Mouse (Mus musculus): ENCODE measurements around the gene Apoc4.

Apoc4 gene
- long read RNA-seq, experiment 1, transcript Apoc4-201 (3 exons, 538 nt): major isoform, 132 of 133 reads
- long read RNA-seq, experiment 1, partial matches to known transcripts: 0 of 133 reads
- long read RNA-seq, experiment 1, other reads (novel, unspliced or antisense): 0 of 133 reads
- long read RNA-seq, experiment 2, transcript Apoc4-201 (3 exons, 538 nt): major isoform, 75 of 75 reads
- long read RNA-seq, experiment 2, partial matches to known transcripts: 0 of 75 reads
- long read RNA-seq, experiment 2, other reads (novel, unspliced or antisense): 0 of 75 reads

DNA sequence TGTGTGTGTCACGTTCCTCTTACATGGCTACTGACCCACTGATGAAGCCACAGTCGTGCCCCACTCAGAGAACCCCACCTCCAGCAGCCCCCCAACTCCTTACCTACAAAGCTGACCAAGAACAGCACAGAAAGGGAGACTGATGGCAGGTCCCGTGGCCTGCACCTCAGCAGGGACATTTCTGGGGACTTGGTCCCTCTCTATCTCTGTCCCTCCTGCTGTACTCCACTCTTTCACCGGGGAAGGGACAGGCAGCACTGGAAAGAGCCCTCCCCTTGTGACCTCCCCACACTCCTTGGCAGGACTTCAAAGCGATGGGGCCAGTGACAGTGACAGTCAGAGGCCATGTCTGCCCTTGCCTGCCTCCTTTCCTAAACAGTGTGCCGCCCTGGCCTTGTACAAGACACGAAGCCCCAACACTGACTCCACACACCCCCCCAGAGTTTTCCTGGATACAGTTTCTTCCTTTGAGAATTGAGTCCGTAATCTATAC is at the start of gene Apoc4, which contains the start of gene Gm44805:
Gene Apoc4, minus strand, starts transcription at position 278 of the 493 bp plus-strand sequence.
Gene Gm44805, minus strand, starts transcription at position 222 of the 493 bp plus-strand sequence.
- intact Hi-C loops (cut with DNase I): no loop called here

DNA sequence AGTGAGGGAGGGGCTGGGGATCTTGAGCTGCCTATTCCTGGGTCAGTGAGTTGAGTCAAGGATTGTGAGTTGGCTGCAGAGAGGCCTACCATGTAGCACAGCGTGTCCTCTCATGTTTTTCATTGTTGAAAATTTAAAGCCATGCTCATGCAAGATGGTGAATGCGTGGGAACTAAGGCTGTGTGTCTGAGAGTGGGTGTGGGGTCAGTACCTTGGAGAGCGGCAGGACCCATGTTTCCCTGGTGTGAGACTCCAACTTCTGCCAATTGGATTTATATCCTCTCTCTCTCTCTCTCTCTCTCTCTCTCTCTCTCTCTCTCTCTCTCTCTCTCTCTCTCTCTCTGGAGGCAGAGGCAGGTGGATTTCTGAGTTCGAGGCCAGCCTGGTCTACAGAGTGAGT is 45.3 kb upstream of the Apoc4 start:
- intact Hi-C loops (cut with DNase I): no loop called here

DNA sequence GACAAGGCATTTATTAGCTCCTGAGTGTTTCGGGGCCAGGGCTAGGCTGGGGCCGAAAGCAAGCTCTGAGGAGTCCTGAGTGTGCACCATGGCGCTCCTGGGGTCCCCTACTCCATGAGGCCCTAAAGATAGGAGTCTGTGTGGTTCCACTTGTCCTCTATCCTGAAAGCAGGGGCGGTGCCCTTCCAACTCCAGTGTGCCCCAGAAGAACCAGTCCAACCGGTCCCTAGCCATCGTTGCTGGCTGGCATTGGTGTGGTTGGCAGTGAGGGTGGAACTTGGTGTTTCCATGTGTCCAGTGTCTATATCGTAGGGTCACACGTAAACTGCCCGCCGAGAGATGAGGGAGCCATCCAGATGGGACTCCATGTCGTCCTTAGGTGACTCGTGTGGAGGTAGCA is 42.9 kb upstream of the Apoc4 start:
- intact Hi-C loops (cut with DNase I): no loop called here

DNA sequence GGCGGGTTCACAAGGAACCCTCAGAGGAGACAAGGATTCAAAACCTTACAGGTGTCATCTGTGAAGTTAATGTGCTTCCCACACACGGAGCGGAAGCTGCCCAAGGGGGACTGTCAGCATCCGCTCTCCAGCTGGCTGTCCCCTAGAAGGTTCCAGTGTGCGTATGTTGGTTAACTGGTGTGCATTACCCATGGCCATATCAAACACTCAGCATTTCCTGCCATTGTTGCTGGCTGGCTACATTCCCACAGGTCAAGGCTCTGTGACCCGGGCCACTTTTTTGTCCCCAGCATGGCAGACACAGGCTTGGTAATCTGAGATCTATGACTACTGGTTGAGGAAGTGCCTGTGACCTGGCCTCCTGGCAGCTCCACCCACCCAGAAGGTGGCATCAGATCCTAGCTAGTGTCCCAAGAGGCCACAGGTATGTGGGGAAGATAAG is 41.5 kb upstream of the Apoc4 start:
- intact Hi-C loops (cut with DNase I): no loop called here

DNA sequence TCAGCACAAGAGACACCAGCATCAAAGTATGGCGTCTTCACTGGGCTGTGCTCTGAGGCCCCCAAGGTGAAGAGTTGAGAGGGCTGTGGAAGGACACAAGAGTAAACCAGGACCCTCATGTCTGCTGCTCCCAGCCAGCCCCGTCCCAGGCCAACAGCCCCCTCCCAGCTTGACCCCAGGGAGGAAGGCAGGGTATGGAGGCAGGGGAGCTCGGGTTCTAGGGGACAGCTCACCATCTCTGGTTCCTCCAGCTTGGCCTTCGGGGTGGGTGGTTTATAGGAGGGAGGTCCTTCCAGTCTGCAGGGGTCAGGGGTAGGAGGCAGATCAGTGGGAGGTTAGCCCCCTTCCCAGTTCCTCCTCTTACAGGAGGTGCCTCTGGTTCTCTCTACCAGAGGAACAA is 37.9 kb upstream of the Apoc4 start:
- intact Hi-C loops (cut with DNase I): no loop called here

DNA sequence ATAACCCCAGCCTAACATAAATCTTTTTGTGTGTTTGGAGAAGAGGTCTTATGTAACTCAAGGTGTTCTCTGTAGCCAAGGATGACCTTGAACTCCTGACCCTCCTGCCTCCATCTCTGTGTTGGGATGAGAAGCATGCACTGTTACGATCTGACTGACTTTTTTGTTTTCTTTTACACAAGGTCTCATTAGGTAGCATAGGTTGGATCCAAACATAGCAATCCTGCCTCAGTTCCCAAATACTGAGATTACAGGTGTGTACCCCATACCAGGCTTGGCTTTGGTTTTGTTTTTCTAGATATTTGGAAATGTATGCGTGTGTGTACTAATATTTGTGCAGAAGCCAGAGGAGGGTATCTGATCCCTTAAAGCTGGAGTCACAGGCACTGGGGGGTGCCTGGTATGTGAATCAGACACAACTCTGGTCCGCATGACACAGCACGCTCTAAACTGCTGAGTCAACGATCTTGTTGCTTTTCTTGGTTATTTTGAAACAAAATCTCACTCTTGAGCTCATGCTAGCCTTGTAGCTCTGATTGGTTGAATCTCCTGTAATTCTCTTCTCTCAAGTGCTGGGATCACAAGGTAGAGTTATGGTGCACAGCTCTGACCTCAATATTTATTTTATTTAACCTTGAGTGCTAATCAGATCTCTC is 37.1 kb upstream of the Apoc4 start:
- intact Hi-C loops (cut with DNase I): no loop called here

DNA sequence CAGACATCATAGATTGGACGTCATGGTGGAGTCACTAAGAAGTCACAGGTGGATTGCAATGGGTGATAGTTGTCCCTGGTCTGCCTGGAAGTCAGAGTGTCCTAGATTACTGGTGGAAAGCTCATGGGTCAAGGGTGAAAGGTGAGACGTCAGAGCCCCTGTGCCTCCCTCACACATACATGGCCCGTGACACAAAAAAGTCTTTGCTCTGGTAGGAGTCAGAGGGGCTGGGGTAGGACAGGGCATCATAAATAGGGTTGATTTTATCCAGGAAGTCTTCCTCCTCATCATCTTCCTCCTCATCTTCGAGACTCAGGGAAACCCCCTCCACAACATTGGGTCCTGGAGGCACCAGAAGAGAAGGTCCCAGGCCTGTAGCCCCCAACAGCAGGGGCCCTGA is 36.1 kb upstream of the Apoc4 start:
- intact Hi-C loops (cut with DNase I): no loop called here

DNA sequence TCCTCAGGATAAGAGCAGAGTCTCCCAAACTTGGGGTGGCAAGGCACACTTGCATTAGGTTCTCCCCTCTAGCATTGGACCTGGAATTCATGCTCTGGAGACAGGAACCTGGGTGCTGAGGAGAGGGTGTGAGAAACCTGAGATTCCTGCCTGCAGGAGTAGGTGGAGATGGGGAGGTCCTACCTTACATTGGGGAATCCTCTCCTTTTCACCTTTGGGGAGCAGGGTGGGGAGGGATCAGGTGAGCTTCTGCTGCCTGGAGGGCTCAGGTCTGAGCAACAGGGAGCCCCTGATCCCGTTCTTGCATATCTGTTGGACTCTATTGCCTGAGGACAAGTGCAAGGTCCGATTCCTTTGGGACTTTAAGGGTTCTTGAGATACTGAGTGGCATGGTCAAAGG is 35.5 kb upstream of the Apoc4 start:
- intact Hi-C loops (cut with DNase I): no loop called here

DNA sequence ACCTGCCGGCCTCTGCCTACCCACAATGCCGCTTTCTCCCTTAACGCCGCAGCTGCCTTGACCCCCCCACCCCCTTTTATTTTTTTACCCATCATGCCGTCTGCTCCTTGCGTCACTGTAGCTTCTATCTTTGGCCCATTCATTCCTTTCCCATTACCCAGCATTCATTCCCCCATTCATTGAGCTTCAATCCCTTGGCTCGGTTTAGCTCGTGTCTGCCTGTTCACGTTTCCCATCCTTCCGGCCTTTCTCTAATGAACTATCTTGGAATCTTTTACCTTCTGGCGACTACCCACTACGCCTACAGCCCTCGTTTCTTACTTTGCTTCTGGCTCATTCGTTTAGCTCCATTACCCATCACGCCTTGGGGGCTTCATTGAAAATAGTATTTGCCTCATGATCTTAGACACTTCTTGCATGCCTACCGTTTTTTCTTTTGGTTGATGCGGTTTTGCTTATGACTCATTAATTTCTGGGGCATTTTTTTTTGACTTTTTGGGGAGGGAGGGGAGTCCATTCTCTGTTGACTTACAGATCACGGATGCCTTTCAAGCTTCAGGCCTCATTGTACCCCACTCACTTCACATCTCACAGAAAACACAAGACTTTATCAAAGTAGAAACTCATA is 34.9 kb upstream of the Apoc4 start:
- intact Hi-C loops (cut with DNase I): no loop called here

DNA sequence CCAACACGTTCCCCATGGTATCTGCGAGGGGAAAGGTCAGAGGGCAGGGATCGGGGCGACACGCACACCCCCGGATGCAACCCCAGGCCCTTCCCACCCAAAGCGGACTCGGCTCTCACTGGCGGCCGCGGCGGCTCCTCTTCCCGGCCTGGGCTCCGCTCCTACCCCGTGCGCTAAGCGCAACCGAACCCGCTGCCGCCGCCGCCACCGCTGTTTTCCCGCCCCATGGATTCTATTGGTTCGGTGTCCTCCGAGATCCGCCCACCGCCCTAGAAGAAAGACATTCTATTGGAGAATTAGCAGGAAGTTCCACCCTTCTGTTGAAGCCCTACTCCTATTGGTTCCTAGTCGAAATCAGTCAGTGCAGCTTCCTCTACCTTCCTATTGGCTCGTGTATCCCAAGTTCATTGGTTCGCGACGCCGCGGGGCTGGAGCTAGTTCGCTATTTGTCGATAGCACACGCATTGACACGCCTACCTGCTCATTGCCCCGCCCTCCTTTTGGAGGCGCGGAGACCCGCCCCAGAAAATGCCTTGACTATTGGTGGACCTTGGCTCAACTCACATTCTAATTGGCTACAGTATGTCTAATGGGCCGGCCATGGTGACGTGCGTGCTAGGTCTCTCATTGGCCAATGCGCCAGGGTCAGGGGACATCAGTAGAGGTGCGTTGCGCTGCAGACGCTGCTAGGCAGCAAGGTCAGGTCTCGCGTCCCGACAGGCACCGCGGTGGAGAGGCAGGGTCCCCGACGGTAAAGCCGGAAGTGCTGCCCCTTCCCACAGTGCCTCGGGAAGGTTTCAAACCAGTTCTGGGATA is 34.2 kb upstream of the Apoc4 start, which contains the start of gene Tomm40:
Gene Tomm40, minus strand, starts transcription at position 200 of the 816 bp plus-strand sequence.
- intact Hi-C loops (cut with DNase I): no loop called here

DNA sequence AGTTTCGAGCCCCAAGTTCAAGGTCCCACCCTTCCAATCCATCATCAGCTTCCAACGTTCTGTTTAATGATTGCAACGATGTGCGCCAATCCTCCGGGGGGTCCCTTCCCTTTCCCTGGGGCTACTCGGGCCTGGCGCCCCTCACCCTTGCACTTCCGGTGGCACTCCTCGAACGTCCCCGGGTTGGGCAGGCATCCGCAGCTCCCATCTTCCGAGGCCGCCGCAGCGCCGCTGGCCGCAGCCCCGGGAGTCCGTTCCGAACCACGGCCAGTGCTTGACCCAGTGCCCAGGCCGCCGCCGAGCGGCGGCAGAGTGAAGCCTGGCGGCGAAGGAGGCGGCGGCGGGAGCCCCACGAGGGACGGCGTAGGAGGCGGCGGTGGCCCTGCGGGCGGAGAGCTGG is 33.6 kb upstream of the Apoc4 start:
- intact Hi-C loops (cut with DNase I): loop anchor here (5.0 kb wide), 3 partner anchors 32 to 313 kb away; partner anchors contain the start of genes Ckm, Clptm1 and Klc3

DNA sequence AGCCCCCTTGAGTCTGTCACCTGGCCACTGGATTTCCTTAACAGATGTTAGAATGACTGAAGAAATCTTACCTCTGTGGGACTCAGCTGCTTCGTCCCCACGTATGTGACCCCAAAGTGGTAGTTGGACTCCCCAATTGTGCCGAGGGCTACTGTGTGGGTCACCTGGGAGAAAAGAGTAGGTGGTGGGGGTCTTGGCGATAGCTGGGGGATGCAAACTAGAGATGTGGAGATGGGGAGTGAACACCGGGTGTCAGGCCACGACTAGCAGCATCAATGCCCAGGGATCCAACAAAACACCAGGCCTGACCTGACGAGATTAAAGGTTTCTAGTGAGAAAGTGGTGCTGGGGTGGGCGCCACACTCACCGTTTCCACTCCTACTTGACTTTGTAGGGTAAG is 32.3 kb upstream of the Apoc4 start:
- intact Hi-C loops (cut with DNase I): loop anchor here (5.0 kb wide), 3 partner anchors 34 to 311 kb away; partner anchors contain the start of genes Ckm, Clptm1 and Klc3

DNA sequence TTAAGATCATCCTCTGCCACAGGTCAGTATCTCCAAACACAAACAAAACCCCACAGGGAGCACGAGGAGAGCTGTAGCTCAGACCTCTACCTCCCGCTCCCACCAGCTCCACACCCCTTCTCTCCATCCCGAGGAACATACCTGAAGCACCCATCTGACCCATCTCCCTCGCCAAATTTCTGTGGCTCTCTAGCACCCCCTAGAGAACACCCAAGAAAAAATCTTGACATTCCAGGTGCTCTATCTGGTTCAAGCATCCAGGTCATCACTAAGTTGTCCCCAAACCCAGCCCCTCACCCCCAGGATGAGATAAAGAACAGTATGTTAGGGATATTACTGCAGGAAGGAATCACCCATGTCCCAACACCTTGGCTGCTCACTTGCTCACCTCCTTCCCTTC is 31.9 kb upstream of the Apoc4 start:
- intact Hi-C loops (cut with DNase I): loop anchor here (5.0 kb wide), 3 partner anchors 34 to 311 kb away; partner anchors contain the start of genes Ckm, Clptm1 and Klc3

DNA sequence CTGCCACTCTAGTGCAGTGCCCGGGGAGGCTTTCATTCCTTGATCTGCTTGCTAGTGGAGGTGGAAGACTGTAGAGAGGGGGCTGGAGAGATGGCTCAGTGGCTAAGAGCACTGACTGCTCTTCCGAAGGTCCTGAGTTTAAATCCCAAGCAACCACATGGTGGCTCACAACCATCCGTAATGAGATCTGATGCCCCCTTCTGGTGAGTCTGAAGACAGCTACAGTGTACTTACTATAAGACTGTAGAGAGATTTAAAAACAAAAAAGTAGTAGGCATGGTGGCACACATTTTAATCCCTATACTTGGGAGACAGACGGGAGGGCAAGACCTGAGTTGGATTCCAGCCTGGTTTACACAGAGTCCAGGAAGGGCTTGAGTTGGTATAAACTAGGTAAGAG is 31.1 kb upstream of the Apoc4 start:
- intact Hi-C loops (cut with DNase I): loop anchor here (5.0 kb wide), 3 partner anchors 35 to 310 kb away; partner anchors contain the start of genes Ckm, Clptm1 and Klc3

DNA sequence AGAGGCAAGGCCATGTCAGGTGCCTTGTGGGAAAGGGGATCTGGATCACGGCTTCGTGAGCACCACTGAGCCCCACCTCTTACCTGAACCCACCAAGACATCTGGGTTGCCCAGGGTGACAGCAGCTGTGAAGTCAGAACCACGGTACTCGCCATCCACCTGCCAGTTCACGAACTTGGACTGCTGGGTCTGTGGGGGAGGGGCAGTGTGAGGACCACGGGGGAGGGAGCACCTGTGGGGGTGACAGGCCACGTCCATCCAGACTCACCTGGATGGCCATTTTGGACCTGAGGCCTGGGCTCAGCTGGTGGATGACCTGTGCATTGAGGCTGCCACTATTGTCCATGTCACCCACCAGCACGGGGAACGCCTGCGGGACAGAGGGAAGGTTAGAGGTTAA is 29.4 kb upstream of the Apoc4 start:
- intact Hi-C loops (cut with DNase I): loop anchor here (5.0 kb wide), 3 partner anchors 37 to 308 kb away; partner anchors contain the start of genes Ckm, Clptm1 and Klc3

DNA sequence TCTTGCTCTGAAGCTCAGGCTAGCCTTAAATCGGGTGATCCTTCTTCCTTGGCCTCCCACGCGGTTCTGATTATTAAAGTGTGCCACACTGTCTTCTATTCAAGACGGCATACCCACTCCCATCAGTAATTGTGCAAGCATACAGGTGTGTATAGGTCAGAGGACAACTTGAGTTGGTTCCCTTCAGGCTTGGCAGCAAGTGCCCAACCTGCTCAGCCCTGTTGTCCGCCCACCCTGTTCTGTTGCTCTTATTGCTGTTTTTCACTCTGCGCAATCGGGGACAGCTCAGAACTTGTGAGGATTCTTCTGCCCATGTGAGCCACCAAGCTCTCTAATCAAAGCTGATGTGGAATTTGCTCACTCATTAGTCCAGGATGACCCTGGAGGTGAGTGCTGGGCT is 24.0 kb upstream of the Apoc4 start:
- intact Hi-C loops (cut with DNase I): no loop called here

DNA sequence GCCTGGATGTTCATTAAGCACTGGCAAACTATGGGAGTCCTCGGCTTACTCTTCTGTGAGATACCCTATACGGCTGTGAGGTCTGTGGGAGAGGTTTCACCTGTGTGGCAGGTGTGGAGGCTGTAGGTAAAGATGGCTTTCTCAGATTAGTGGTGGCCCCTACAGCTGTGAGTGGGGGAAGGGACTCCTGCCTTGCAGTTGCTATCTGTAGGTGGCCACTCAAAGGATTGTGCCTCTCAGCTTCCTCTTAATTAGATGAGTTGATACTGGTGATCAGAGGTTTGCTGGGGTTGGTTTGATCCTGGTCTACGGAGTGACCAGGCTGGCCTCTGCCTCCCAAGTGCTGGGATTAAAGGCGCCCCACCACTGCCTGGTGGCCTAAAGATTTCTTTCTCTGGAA is 23.2 kb upstream of the Apoc4 start:
- intact Hi-C loops (cut with DNase I): no loop called here

DNA sequence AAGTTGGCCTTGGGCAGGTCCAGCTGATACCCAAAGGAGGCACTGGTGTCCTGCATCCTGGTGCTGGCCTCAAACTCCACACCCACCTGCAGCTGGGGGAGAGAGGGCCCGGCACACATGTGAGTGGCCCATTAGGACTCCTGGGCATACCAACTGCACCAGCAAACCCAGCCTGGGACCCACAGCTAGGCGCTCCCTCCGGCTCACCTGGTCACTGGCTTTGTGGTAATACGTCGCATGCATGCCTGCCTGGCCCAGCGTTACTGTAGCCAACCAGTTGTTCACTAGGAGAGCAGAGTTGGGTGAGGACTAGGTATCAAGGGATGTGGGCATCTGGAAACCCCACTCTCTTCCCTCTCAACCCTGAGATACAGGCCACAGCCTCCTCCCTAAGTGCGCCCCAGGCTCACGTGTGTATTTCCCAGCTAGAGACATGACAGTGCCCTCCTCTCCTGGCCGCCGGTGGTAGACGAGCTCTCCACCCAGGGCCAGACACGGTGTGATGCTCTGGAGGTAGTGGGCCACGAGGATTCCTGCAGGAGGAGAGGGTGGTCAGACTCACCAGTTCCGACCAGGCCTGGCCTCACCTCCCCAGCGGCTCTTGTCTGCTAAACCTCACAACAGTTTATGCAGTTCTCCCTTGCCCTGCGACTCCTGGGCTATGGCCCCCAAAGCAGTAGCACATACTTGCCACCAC is 21.7 kb upstream of the Apoc4 start:
- intact Hi-C loops (cut with DNase I): no loop called here

DNA sequence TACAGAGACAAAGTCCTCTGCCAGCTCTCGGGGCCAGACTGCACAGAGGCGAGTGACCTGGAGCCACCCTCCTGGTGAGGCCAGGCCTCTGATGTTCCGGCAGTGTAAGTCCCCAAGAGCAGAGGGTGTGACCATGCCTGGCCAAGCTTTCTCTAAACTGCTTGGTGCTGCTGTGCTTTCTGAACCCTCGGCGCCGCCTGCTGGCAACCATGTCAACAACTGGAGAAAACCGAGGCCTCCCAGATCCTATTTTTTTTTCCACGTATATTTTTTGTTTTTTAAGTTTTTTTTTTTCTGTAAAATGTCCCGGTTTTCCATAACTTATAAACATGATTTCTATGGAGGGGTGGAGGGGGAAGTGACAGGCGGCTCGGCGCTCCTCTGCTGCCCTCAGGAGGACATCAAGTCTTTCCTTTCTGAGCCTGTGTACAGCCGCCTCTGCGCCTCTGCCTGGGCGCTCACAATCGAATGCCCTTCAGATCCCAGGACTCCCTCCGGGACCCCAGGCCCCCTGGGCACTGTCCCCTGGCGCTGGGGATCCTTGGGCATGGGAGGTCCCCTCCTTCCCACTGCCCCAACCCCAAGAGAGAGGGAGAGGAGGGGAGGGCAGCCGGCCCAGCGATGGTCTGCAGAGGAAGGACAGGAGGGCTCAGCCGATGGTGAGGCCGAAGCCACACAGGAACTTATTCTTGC is 19.9 kb upstream of the Apoc4 start:
- intact Hi-C loops (cut with DNase I): no loop called here

All from adrenal gland (tissue).